Mouse (Mus musculus) midbrain, postnatal 0 days (tissue): Measurements from ENCODE around the gene Edem2. TPM values are rescaled to one million over a fixed set of nuclear protein-coding genes. Genes with fewer than 3 reads are reported as not detected.
"Not testable (repeated sequence)": the region's sequence is repeated elsewhere in the genome, so short reads cannot be mapped to it uniquely, and the experiment has no call there.

Source experiments
- ATAC-seq: fragments of 200-750 bp; cut with Nextera tagmentation; 2 replicates; pipeline ENCODE4 v1.8.0; 2017; ENCODE audit warnings: moderate number of reproducible peaks, mild to moderate bottlenecking, moderate TSS enrichment, moderate library complexity; ENCODE audit not compliant: low FRiP score
- DNase-seq: peaks from one replicate; pipeline ENCODE4 v3.0.0-alpha.2; 2015; ENCODE audit warnings: low spot score
- H3K27ac ChIP-seq: fragments of 300-500 bp; sonication (generic); 2 replicates; pipeline ENCODE4 v1.5.1; 2014; ENCODE audit warnings: low read depth, mild to moderate bottlenecking, low read length, mixed read lengths
- H3K27me3 ChIP-seq: fragments of 300-500 bp; sonication (generic); 2 replicates; pipeline ENCODE4 v1.6.1; 2014; ENCODE audit warnings: low read length, control low read depth, mixed read lengths; ENCODE audit not compliant: insufficient read depth
- H3K36me3 ChIP-seq: fragments of 300-500 bp; sonication (generic); 2 replicates; pipeline ENCODE4 v1.6.1; 2014; ENCODE audit warnings: low read length, control low read depth, mixed read lengths; ENCODE audit not compliant: insufficient read depth
- H3K4me1 ChIP-seq: fragments of 300-500 bp; sonication (generic); 2 replicates; pipeline ENCODE4 v1.6.1; 2014; ENCODE audit warnings: mild to moderate bottlenecking, control low read depth, antibody characterized with exemption, low read length, mixed read lengths; ENCODE audit not compliant: insufficient read depth
- H3K4me2 ChIP-seq: fragments of 300-500 bp; sonication (generic); 2 replicates; pipeline ENCODE4 v1.6.1; 2014; ENCODE audit warnings: low read depth, mild to moderate bottlenecking, low read length, mixed read lengths; ENCODE audit not compliant: poor library complexity, severe bottlenecking
- H3K4me3 ChIP-seq: fragments of 300-500 bp; sonication (generic); 2 replicates; pipeline ENCODE4 v1.5.1; 2014; ENCODE audit warnings: low read depth, mild to moderate bottlenecking, low read length, moderate library complexity
- H3K9ac ChIP-seq: fragments of 300-500 bp; sonication (generic); replicated peaks from 2 replicates; pipeline ENCODE4 v1.6.1; 2014; ENCODE audit warnings: mild to moderate bottlenecking, low read length, moderate library complexity, mixed read lengths; ENCODE audit not compliant: poor library complexity, severe bottlenecking
- H3K9me3 ChIP-seq: fragments of 300-500 bp; sonication (generic); 2 replicates; pipeline ENCODE4 v1.6.1; 2016; ENCODE audit warnings: low read length, control low read depth
- CTCF ChIP-seq: IDR thresholded peaks from 2 replicates; pipeline ENCODE4 v1.5.1; 2016; ENCODE audit warnings: antibody characterized with exemption, mild to moderate bottlenecking
- WGBS: fragments of 180-500 bp; shearing (Covaris S2); extraction: QIAGEN DNeasy Blood & Tissue Kit; methylation state at CpG from one replicate; pipeline ENCODE4 v1.1.7; 2014; 5-methylcytosine and 5-hydroxymethylcytosine counted together
- polyA plus RNA-seq: library from polyadenylated mRNA; unstranded; fragments of >200 nt; fragmentation: Nextera tagmentation; extraction: Ambion mirVana; gene quantifications from 2 replicates; pipeline ENCODE4 v1.2.1, GENCODE M21; 2015
- total RNA-seq: library from RNA; depleted of rRNA; stranded (reverse); fragments of >200 nt; gene quantifications from 2 replicates; pipeline ENCODE4 v1.2.3, GENCODE M21; 2014

The Edem2 gene
- total and polyA plus RNA-seq, 2 experiments from 2014 or later = 33.0 to 41.1 TPM

DNA sequence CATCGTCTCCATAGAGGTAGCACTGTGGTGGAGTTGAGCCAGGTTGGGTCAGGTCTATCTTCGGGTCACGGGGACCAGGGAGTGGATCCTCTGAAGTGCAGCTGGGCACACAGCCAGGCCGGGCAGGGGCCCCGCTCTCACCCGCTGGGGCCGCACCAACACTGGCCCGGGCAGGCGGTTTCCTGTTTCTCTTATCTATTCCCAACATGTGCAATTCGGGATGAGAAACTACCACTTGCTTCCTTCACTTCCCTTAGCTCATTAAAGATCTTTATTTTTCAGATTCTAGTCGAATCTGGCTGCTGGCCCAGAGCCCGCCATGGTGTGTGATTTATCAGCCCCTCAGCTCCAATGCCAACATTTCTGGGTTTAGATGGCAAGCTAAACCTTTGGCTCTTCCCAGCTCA lies 13.7 kb upstream of the Edem2 start:
- H3K36me3 ChIP-seq = no peaks in the 10 kb centered on the region
- H3K4me1 ChIP-seq = no peaks in the 10 kb centered on the region
- H3K4me3 ChIP-seq = no peak overlapping the region
- no peaks in the 10 kb centered on the region for H3K9me3 ChIP-seq
- H3K27me3 ChIP-seq = no peaks in the 10 kb centered on the region
- DNase-seq = no peak
- WGBS = 80% methylated on average over 12 of the region's 12 CpGs
- ATAC-seq = no peak
- no peak overlapping the region for H3K4me2 ChIP-seq
- TF ChIP-seq CTCF = no peak
- no peak overlapping the region for H3K9ac ChIP-seq
- H3K27ac ChIP-seq = no peak overlapping the region

DNA sequence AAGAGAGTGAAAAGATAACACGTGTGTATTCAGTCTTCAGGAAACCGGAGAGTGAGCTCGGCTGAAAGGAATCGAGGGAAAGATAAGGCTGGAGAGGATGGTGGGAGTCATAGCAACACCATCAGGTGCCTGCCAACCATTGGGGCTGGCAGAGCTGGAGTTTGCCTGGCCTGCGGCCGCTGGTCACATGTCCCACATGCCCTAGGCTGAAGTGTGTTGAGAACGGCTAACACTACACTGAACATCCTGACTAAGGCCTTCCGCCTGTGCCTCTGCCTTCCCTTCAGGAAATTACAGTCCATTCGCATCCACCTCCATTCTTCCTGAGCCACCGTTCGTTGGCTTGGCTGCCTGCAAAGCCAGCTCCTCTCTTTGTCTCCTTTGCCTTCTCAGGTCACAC lies 12.9 kb upstream of the Edem2 start:
- ATAC-seq (no peak), DNase-seq (no peak)
- H3K4me3 ChIP-seq = no peak overlapping the region
- H3K9ac ChIP-seq = no peak overlapping the region
- 84% methylated on average over 11 of the region's 11 CpGs for WGBS
- no peaks in the 10 kb centered on the region for H3K27me3 ChIP-seq
- H3K27ac ChIP-seq = no peak overlapping the region
- TF ChIP-seq CTCF = no peak
- no peaks in the 10 kb centered on the region for H3K9me3 ChIP-seq
- no peaks in the 10 kb centered on the region for H3K4me1 ChIP-seq
- no peaks in the 10 kb centered on the region for H3K36me3 ChIP-seq
- H3K4me2 ChIP-seq = no peak overlapping the region

DNA sequence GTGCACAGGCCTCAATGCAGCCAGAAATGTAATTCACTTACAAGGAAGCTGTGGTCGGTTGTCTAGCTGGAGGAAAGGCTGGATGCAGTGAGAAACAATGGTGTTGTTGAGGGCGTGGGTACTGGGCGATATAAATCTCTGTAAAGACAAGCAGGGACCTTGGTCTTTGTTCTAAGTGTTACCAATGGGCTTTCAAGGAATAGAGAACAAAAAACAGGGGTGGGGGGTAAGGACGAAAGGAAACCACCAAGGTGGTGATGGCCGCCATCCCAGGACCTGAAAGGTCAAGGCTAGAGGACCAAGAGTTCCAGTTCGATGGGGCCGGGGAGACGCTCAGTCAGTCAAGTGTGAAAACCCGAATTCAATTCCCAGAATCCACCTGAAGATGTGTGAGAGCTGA lies 8.5 kb upstream of the Edem2 start:
- Histone ChIP-seq H3K4me1 (no peaks in the 10 kb centered on the region), H3K9me3 (no peaks in the 10 kb centered on the region), H3K4me3 (no peak overlapping the region), H3K27ac (no peak overlapping the region), H3K27me3 (no peaks in the 10 kb centered on the region), H3K36me3 (no peaks in the 10 kb centered on the region), H3K4me2 (no peak overlapping the region), H3K9ac (no peak overlapping the region)
- no peak for DNase-seq
- no peak for ATAC-seq
- TF ChIP-seq CTCF = no peak
- 69% methylated on average over 9 of the region's 9 CpGs for WGBS

DNA sequence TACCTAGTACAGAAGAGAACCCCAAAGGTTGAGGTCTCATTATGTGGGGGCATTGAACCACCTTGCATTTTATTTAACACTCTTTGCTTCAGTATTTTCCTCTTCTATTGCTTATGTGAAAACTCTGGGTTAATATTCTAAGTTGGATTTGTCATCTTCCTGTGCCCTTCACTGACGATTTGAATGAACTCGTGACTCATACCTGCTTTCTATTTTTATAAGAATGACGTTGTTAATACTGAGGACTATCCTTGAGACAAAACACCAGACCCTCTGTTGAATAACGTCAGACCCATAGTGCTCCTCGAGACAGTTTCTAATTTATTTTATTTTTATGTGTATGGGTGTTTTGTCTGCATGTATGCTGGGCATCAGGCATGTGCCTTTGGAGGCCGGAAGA lies 7.7 kb upstream of the Edem2 start:
- H3K9ac ChIP-seq = no peak overlapping the region
- no peaks in the 10 kb centered on the region for H3K4me1 ChIP-seq
- whole genome bisulfite sequencing = 77% methylated on average over 6 of the region's 6 CpGs
- H3K4me2 ChIP-seq = no peak overlapping the region
- no peaks in the 10 kb centered on the region for H3K36me3 ChIP-seq
- no peak for TF ChIP-seq CTCF
- ATAC-seq (no peak), DNase-seq (no peak)
- H3K4me3 ChIP-seq = no peak overlapping the region
- no peak overlapping the region for H3K27ac ChIP-seq
- H3K9me3 ChIP-seq = no peaks in the 10 kb centered on the region
- H3K27me3 ChIP-seq = no peaks in the 10 kb centered on the region

GRCm38 (mm10) chr2:155735766-155736165 lies 6.5 kb upstream of the Edem2 start, which contains the start of gene Gm17581:
Gm17581 (minus strand) TSS chr2:155735866.
- not testable (repeated sequence) for H3K27me3 ChIP-seq, DNase-seq, H3K27ac ChIP-seq, ATAC-seq, H3K36me3 ChIP-seq, H3K9me3 ChIP-seq, H3K4me2 ChIP-seq, H3K4me1 ChIP-seq, H3K4me3 ChIP-seq, H3K9ac ChIP-seq
- WGBS = 85% methylated on average over 5 of the region's 5 CpGs

DNA sequence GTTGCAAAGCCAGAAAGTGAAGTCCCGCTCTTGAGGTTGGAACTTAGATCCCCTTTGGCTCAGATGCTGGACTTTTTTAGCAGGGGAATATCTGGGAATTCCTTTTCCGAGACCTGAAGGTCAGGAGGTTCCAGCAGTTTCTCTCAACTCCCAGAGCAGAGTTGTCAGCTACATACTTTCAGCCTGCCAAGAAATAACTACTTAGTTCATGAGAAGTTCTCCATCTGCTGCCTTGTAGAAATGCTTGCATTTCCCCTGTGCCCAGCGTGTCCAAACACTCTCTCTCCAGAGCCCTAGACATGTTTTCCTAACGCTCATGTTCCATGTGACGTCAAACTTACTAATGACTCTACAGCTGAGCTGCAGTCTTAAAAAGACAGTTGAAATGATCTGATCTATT lies 5.8 kb upstream of the Edem2 start:
- 81% methylated on average over 5 of the region's 5 CpGs for WGBS
- H3K4me2 ChIP-seq = no peak overlapping the region
- no peak overlapping the region for H3K4me3 ChIP-seq
- H3K27ac ChIP-seq = no peak overlapping the region
- no peak overlapping the region for H3K9ac ChIP-seq
- no peaks in the 10 kb centered on the region for H3K27me3 ChIP-seq
- no peak for TF ChIP-seq CTCF
- H3K4me1 ChIP-seq = no peaks in the 10 kb centered on the region
- DNase-seq (no peak), ATAC-seq (no peak)
- H3K9me3 ChIP-seq = no peaks in the 10 kb centered on the region
- no peaks in the 10 kb centered on the region for H3K36me3 ChIP-seq
